Mouse (Mus musculus) cerebellum, postnatal 4 days (tissue): ENCODE measurements at regions not wholly inside any gene's neighbourhood (a gene's known extent, or its start where the extent isn't known, plus 50 kb on each side); places are given as distances from the start of the nearest gene placed in this dataset.

Source experiments
- DNase-seq, 2 experiments: peaks; one replicate each; pipeline ENCODE4 v3.0.0; 2022; ENCODE audit warnings: low spot score in 2 of 2, mixed read lengths in 1 of 2

DNA sequence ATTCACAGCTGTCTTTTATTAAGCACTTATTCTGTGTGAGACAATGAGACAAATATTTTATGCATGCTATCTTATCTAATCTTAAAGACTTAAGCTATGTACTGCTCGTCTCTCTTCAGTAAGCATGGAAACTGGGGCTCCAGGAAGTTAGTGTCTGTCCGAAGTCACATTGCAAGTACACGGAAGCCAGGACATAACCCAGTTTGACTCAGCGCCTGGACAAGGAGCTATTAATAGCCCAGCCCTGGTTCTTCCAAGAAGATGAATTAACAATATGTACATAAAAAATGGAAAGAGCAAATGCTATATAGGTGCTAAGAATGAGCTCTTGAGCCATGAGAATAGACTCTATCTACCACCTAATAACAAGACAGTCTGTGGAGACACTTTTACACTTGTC, 85.2 kb upstream of the Col24a1 start:
- no peak for DNase-seq

DNA sequence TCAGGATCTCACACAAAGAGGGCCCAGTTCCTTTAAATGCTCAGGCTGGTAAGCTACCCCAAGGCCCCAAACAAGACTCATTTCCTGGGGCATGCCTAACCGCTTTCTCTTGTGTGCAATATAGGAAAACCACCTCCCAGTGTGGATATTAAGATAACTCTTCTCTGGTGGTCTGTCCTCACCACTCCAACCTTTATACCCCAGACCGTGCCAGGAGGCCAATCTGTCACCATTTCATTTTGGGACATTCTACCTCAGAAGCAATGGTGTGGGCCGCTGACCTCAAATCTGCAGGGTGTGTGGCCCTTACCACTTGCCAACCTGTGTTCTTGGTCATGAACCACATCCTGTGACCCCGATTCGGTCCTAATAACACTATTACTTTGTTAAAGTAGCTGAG, 82.1 kb upstream of the Col24a1 start:
- no peak for DNase-seq

DNA sequence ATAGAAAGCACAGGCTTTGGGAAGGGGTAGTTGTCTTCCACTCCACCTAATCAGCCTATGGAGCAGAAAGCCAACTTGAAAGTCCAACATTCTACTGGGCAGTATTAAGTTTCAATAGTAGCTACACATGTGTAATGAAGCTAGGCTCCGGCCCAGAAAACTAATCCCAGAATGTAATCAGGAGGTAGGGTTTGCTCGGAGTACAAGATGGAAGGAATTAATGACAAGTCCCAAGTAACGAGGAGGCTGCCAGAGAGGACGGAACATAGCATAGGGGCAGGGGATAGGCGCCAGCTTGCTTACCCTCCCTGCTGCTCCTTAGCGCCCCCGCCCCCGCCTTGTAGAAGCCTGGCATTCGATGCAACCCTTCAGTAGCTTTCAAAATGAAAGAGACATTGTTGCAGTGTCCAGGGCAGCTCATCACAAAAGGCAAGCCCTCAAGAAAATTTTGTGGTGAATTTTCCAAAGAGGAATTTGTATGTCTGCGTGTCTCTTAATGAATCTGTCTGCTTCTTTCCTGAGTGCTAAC, 75.2 kb upstream of the Col24a1 start:
- DNase-seq, result peak in 1 of 2 experiments; percentile 3

DNA sequence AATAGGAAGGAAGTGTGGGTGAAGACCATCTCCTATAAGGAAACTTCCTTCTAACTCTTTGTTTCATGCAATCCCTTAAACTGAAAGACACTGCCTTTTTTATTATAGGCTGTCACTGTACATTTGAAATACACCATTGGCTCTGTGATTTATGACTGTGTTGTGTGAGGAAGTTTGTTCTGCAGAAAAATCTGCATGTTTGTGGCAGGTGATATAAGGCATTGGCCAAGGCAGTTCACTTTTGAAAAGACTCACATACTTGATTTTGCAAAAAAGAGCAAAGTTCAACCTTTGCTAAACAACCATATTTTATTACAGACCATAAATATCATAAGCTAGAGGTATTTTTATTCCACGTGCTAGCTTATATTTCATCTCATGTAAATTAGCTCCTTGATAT, 69.3 kb upstream of the Col24a1 start:
- no peak for DNase-seq

DNA sequence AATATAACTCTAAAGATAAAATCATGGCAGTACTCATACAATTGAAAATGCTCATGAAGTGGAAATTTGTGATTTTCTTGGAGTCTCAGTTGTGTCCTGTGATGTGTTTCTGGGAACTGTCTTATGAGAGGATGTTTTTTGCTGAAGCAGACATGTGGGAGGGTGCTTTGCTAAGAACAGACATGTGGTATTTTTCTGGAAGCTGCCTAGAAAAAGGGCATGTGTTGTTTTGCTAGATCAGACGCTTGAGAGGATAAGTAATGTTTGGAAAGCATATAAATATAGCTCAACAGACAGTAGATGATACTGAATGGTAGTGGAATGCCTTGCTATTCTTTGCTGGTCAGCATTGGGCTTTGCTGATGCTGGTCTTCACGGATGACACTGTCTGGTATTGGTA, 68.2 kb upstream of the Col24a1 start:
- DNase-seq, result no peak

DNA sequence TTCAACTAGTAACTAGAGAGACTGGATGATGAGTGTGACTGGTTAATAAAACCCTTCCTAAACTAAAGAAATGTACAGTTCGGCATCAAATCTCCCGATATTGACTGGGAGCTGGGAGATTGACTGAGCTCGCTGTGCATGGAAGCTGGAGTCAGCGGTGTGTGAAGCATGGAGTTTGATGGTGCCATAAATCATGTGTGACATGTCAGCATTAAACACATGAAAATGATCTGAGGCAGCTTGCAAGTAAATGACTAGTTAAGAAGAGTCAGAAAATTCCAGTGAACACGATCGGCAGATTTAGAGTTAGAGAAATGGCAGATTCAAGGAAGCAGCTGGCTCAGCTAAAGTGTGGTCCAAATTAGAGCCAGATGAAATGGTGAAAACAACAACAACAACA, 61.6 kb upstream of the Col24a1 start:
- DNase-seq, result no peak

DNA sequence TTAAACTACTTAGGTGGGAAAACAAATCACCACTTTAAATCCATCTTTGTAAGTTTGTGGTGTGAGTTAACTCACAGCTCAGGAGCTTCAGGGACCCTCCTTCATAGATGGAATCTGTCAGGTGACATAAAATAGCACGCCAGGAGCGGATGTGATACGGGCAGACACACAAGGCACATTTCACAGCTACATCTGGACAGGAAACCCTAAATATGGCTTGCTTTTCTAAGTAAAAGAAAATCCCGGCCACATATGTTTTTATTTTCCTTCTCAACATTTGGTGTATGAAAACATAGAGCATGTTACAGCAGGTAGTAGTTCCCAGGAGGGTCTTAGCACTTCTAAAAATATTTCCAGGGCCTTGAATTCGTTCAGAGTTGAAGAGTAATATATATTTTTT, 50.1 kb upstream of the Col24a1 start:
- DNase-seq, result no peak
